Mouse (Mus musculus): Measurements from ENCODE around the gene Igfbp6. TPM values are rescaled to one million over a fixed set of nuclear protein-coding genes. Genes with fewer than 3 reads are reported as not detected.
"Not testable (repeated sequence)": the region's sequence is repeated elsewhere in the genome, so short reads cannot be mapped to it uniquely, and the experiment has no call there.

Gene Igfbp6
- total RNA-seq, 1 experiment from 2014 or later, result 4.7 TPM

GRCm38 (mm10) chr15:102133314-102133713 is 10.8 kb upstream of the Igfbp6 start:
- no peak for ATAC-seq (ENCODE audit: extremely low read depth, insufficient number of reproducible peaks, low FRiP score, poor library complexity, severe bottlenecking)

- ATAC-seq (ENCODE audit: extremely low read depth, insufficient number of reproducible peaks, low FRiP score, poor library complexity, severe bottlenecking), result no peak
Observed at GRCm38 (mm10) chr15:102134709-102135108, 9.5 kb upstream of the Igfbp6 start.

GRCm38 (mm10) chr15:102135522-102136128 is 8.5 kb upstream of the Igfbp6 start:
- ATAC-seq (ENCODE audit: extremely low read depth, insufficient number of reproducible peaks, low FRiP score, poor library complexity, severe bottlenecking), result no peak

GRCm38 (mm10) chr15:102136129-102136758 is 7.9 kb upstream of the Igfbp6 start, which contains the start of gene Spryd3:
Spryd3 (minus strand) TSS chr15:102136234.
- ATAC-seq (ENCODE audit: extremely low read depth, insufficient number of reproducible peaks, low FRiP score, poor library complexity, severe bottlenecking), result peak; percentile 99

GRCm38 (mm10) chr15:102141120-102141519 is 3.0 kb upstream of the Igfbp6 start:
- no peak for ATAC-seq (ENCODE audit: extremely low read depth, insufficient number of reproducible peaks, low FRiP score, poor library complexity, severe bottlenecking)

GRCm38 (mm10) chr15:102142914-102143912 is 949 bp upstream of the Igfbp6 start:
- no peak for ATAC-seq (ENCODE audit: extremely low read depth, insufficient number of reproducible peaks, low FRiP score, poor library complexity, severe bottlenecking)

- ATAC-seq (ENCODE audit: extremely low read depth, insufficient number of reproducible peaks, low FRiP score, poor library complexity, severe bottlenecking), result no peak
Observed at GRCm38 (mm10) chr15:102144726-102145125, 564 bp downstream of the Igfbp6 start.

GRCm38 (mm10) chr15:102145330-102145729 is 1.2 kb downstream of the Igfbp6 start:
- no peak for ATAC-seq (ENCODE audit: extremely low read depth, insufficient number of reproducible peaks, low FRiP score, poor library complexity, severe bottlenecking)

GRCm38 (mm10) chr15:102146089-102146488 is 1.9 kb downstream of the Igfbp6 start:
- ATAC-seq (ENCODE audit: extremely low read depth, insufficient number of reproducible peaks, low FRiP score, poor library complexity, severe bottlenecking), result no peak

- peak; percentile 34; the same call in 1 of the 2 replicates for ATAC-seq (ENCODE audit: extremely low read depth, insufficient number of reproducible peaks, low FRiP score, poor library complexity, severe bottlenecking)
Observed at GRCm38 (mm10) chr15:102146882-102147281, 2.7 kb downstream of the Igfbp6 start.

GRCm38 (mm10) chr15:102147674-102148402 is 3.7 kb downstream of the Igfbp6 start:
- no peak for ATAC-seq (ENCODE audit: extremely low read depth, insufficient number of reproducible peaks, low FRiP score, poor library complexity, severe bottlenecking)

GRCm38 (mm10) chr15:102149561-102149960 is 5.4 kb downstream of the Igfbp6 start:
- ATAC-seq (ENCODE audit: extremely low read depth, insufficient number of reproducible peaks, low FRiP score, poor library complexity, severe bottlenecking), result no peak

GRCm38 (mm10) chr15:102150301-102151135 is 6.4 kb downstream of the Igfbp6 start, which contains the start of gene Soat2:
Soat2 (plus strand) TSS chr15:102150526.
- ATAC-seq (ENCODE audit: extremely low read depth, insufficient number of reproducible peaks, low FRiP score, poor library complexity, severe bottlenecking), result peak; percentile 87

- no peak for ATAC-seq (ENCODE audit: extremely low read depth, insufficient number of reproducible peaks, low FRiP score, poor library complexity, severe bottlenecking)
Observed at GRCm38 (mm10) chr15:102152646-102153045, 8.5 kb downstream of the Igfbp6 start.

- ATAC-seq (ENCODE audit: extremely low read depth, insufficient number of reproducible peaks, low FRiP score, poor library complexity, severe bottlenecking), result not testable (repeated sequence)
Observed at GRCm38 (mm10) chr15:102155006-102155405, 10.8 kb downstream of the Igfbp6 start.

GRCm38 (mm10) chr15:102156836-102157235 is 12.7 kb downstream of the Igfbp6 start:
- ATAC-seq (ENCODE audit: extremely low read depth, insufficient number of reproducible peaks, low FRiP score, poor library complexity, severe bottlenecking), result no peak

- ATAC-seq (ENCODE audit: extremely low read depth, insufficient number of reproducible peaks, low FRiP score, poor library complexity, severe bottlenecking), result no peak
Observed at GRCm38 (mm10) chr15:102160415-102161060, 16.4 kb downstream of the Igfbp6 start.

Data from neutrophil, adult 5-6 weeks (primary cell).